21 mouse cellular contexts compared by ENCODE assay signal in the genomic region with DNA sequence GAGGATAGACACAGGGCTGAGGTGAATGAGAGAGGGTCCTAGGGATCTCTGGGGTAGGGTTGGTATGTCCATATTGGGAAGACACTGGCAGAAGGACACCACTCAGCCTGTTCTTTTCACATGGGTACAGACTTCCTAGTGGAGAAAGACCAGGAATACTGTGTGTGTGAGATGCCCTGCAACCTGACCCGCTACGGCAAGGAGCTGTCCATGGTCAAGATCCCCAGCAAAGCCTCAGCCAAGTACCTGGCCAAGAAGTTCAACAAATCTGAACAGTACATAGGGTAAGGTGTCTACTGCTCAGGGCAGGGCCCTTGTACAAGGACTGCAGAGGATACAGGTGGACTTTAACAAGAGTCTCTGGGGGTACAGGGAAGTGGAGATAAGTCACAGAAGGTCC. TPM values are rescaled to one million over a fixed set of nuclear protein-coding genes. Genes with fewer than 3 reads are reported as not detected.
"Had no signal": no experiment of that assay in that cellular context is flagged by ENCODE, and none has a peak within 500 bp of the region (broad histone marks: within the 10 kb centered on the region; RNA-seq: fewer than 3 reads in every experiment).

No protein-coding gene starts in this region.

- H3K27ac ChIP-seq: limb, embryonic 12.5 days; liver, embryonic 13.5 days; midbrain, embryonic 10.5 days; neural tube, embryonic 12.5 days had no signal

- H3K9ac ChIP-seq: limb, embryonic 12.5 days; liver, embryonic 13.5 days; liver, postnatal 0 days; neural tube, embryonic 12.5 days had no signal

- H3K27me3 ChIP-seq: neural tube, embryonic 12.5 days had no signal

- H3K4me2 ChIP-seq: limb, embryonic 12.5 days; liver, embryonic 13.5 days; neural tube, embryonic 12.5 days had no signal

- H3K36me3 ChIP-seq: limb, embryonic 12.5 days; liver, embryonic 13.5 days; midbrain, embryonic 10.5 days had no signal

- H3K4me3 ChIP-seq: left cerebral cortex, adult 2 months; limb, embryonic 12.5 days; liver, embryonic 13.5 days; midbrain, embryonic 10.5 days; neural tube, embryonic 12.5 days had no signal

- DNase-seq: kidney, postnatal 25 days; liver; liver, embryonic 13.5 days; liver, postnatal 0 days; lung, postnatal 36 days; midbrain, embryonic 14.5 days; right cerebral cortex, postnatal 4 days; spleen, adult 18-20 months; thymus, adult 2 months; thymus, postnatal 25 days had no signal

- ATAC-seq: intestine, postnatal 0 days; liver, postnatal 0 days had no signal

- H3K9me3 ChIP-seq: limb, embryonic 12.5 days; liver, embryonic 13.5 days; midbrain, embryonic 10.5 days; neural tube, embryonic 12.5 days had no signal

RNA-seq across cellular contexts. Expression of a gene that starts 8.0 kb away (rescaled TPM):
- total RNA-seq: megakaryocyte progenitor cell, adult 5-6 weeks; neutrophil, adult 5-6 weeks had no signal
- polyA plus RNA-seq: kidney, embryonic 14.5 days; limb, embryonic 12.5 days; liver, embryonic 13.5 days; lung, embryonic 16.5 days; midbrain, embryonic 10.5 days; midbrain, embryonic 14.5 days; neural tube, embryonic 12.5 days; stomach, embryonic 14.5 days; testis, adult 2 months; thymus, adult 2 months had no signal

RNA-seq across cellular contexts. Expression of a gene that starts 20.0 kb away (rescaled TPM):
- total RNA-seq: neutrophil, adult 5-6 weeks had no signal

RNA-seq across cellular contexts. Expression of a gene that starts 27.1 kb away (rescaled TPM):
- total RNA-seq: megakaryocyte progenitor cell, adult 5-6 weeks had no signal
